Mouse (Mus musculus): ENCODE measurements around the gene Tnfrsf14. TPM values are rescaled to one million over a fixed set of nuclear protein-coding genes. Genes with fewer than 3 reads are reported as not detected.

Gene Tnfrsf14
- total RNA-seq, 1 experiment = 0.85 TPM

DNA sequence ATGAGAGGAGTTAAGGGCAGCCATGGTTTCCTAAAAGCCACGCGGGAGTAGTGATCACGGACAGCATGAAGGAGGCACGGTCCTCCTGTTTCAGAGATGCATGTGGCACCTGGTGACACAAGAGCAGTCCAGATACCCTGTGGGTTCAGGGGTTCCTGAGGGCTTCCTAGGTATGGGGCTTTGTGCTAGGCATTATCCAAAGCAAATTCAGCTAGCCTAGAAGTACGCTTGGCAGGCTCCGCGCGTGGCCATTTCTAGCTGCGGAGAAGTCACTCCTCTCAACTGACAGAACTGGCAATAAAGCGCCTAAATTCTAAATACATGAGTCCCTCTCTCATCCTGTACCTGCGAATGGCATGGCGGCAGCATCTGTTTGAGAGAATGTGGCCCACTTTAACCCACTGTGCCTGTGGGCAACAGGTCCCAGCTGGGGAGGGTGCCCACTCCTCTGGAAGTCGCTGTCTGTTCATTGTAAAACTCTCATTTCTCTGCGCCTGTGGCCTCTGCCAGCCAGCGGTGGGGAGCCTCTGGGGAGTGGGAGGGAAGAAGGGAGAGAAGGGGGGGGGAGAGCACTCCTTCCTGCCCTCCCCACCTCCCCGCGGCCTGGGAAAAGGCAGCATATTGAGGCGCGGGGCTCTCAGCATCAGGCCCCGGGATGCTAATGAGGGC, 31.8 kb upstream of the Tnfrsf14 start:
- no peak for DNase-seq (ENCODE audit: low read depth, low spot score)
- H3K4me3 ChIP-seq (ENCODE audit: insufficient read depth in 1 of 2, low read depth in 1 of 2, low read length in 2 of 2, poor library complexity in 1 of 2, severe bottlenecking in 1 of 2) = peak overlapping the region; percentile 57 to 61
- in situ Hi-C loops (cut with MboI; ENCODE audit: low sequenced_read_pairs in 2 of 2, unreplicated experiment in 2 of 2) = no loop called here
- H3K9me3 ChIP-seq (ENCODE audit: control insufficient read depth, insufficient read depth, low read depth, low read length) = no peaks in the 10 kb centered on the region
- no peak for TF ChIP-seq HCFC1 (IDR thresholded peaks at IDR 0.05; ENCODE audit: borderline replicate concordance, insufficient read depth, low read length)
- TF ChIP-seq ZNF384 (IDR thresholded peaks at IDR 0.05; ENCODE audit: low read depth, low read length) = no peak
- TF ChIP-seq ZC3H11A (IDR thresholded peaks at IDR 0.05; ENCODE audit: borderline replicate concordance, low read depth, low read length) = no peak
- TF ChIP-seq MAFK (IDR thresholded peaks at IDR 0.05; ENCODE audit: insufficient read depth, low read depth, low read length) = no peak
- TF ChIP-seq CHD2 (IDR thresholded peaks at IDR 0.05; ENCODE audit: low read depth, low read length) = no peak
- H3K9ac ChIP-seq (ENCODE audit: insufficient read depth, low read depth, low read length, poor library complexity, severe bottlenecking) = peak overlapping the region; percentile 20; the same call in 1 of the 2 replicates
- peaks cover 0 to 10% of the 10 kb centered on the region in 2 experiments; a peak in 1 of 4 replicates for H3K4me1 ChIP-seq (ENCODE audit: control insufficient read depth in 2 of 2, insufficient read depth in 2 of 2, low read length in 2 of 2, poor library complexity in 1 of 2)
- H3K36me3 ChIP-seq (ENCODE audit: control insufficient read depth, insufficient read depth, low read length, poor library complexity, severe bottlenecking) = no peaks in the 10 kb centered on the region
- no peak overlapping the region for H3K27ac ChIP-seq (ENCODE audit: insufficient read depth, low read depth, low read length, poor library complexity, severe bottlenecking)

DNA sequence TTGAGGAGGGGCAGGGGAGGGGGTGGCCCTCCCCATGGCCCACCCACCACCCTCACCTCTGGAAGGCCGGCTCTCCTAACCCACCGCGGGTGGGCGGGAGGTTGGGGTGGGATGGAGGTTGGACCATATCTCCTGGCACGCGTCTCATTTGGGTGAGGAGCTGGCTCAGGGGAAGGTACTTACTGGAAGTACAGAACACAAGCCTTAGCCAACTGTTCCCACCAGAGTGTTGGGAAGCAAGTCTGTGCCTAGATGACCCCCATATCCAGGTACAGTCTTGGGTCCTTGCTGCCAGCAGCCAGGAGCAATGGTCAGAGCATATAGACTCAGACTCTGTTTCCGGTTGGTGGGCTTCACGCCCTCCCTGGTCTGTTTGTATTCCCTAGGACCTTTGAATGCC, 30.3 kb upstream of the Tnfrsf14 start:
- H3K36me3 ChIP-seq (ENCODE audit: control insufficient read depth, insufficient read depth, low read length, poor library complexity, severe bottlenecking) = no peaks in the 10 kb centered on the region
- DNase-seq (ENCODE audit: low read depth, low spot score) = no peak
- no peak overlapping the region for H3K27ac ChIP-seq (ENCODE audit: insufficient read depth, low read depth, low read length, poor library complexity, severe bottlenecking)
- no peak overlapping the region for H3K4me3 ChIP-seq (ENCODE audit: insufficient read depth in 1 of 2, low read depth in 1 of 2, low read length in 2 of 2, poor library complexity in 1 of 2, severe bottlenecking in 1 of 2)
- in situ Hi-C loops (cut with MboI; ENCODE audit: low sequenced_read_pairs in 2 of 2, unreplicated experiment in 2 of 2) = no loop called here
- TF ChIP-seq MAFK (IDR thresholded peaks at IDR 0.05; ENCODE audit: insufficient read depth, low read depth, low read length) = no peak
- TF ChIP-seq HCFC1 (IDR thresholded peaks at IDR 0.05; ENCODE audit: borderline replicate concordance, insufficient read depth, low read length) = no peak
- TF ChIP-seq CHD2 (IDR thresholded peaks at IDR 0.05; ENCODE audit: low read depth, low read length) = no peak
- TF ChIP-seq ZC3H11A (IDR thresholded peaks at IDR 0.05; ENCODE audit: borderline replicate concordance, low read depth, low read length) = no peak
- no peak for TF ChIP-seq ZNF384 (IDR thresholded peaks at IDR 0.05; ENCODE audit: low read depth, low read length)
- peaks cover 0 to 10% of the 10 kb centered on the region in 2 experiments; a peak in 1 of 4 replicates for H3K4me1 ChIP-seq (ENCODE audit: control insufficient read depth in 2 of 2, insufficient read depth in 2 of 2, low read length in 2 of 2, poor library complexity in 1 of 2)
- H3K9ac ChIP-seq (ENCODE audit: insufficient read depth, low read depth, low read length, poor library complexity, severe bottlenecking) = no peak overlapping the region
- no peaks in the 10 kb centered on the region for H3K9me3 ChIP-seq (ENCODE audit: control insufficient read depth, insufficient read depth, low read depth, low read length)

DNA sequence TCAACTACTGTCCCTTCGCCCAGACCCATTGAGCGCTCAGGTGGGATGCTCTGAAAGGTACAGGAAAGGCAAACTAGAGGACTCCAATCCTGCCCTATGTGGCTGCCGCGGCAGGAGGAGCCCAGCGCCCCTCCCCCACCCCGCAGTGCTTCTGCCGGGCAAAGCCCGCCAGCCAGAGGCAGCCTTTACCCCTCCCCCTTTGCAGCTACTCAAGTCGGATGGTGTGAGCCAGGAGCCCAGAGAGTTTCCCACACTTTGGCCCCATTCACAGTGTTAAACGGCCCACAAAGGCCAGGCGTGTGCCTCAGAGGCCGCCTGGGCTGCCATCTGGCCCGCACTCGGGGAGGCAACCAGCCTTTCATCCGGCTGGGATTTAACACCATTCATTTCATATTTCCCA, 29.8 kb upstream of the Tnfrsf14 start:
- no peak for DNase-seq (ENCODE audit: low read depth, low spot score)
- no peak overlapping the region for H3K27ac ChIP-seq (ENCODE audit: insufficient read depth, low read depth, low read length, poor library complexity, severe bottlenecking)
- no peaks in the 10 kb centered on the region for H3K36me3 ChIP-seq (ENCODE audit: control insufficient read depth, insufficient read depth, low read length, poor library complexity, severe bottlenecking)
- TF ChIP-seq ZC3H11A (IDR thresholded peaks at IDR 0.05; ENCODE audit: borderline replicate concordance, low read depth, low read length) (no peak), ZNF384 (IDR thresholded peaks at IDR 0.05; ENCODE audit: low read depth, low read length) (no peak), CHD2 (IDR thresholded peaks at IDR 0.05; ENCODE audit: low read depth, low read length) (no peak), MAFK (IDR thresholded peaks at IDR 0.05; ENCODE audit: insufficient read depth, low read depth, low read length) (no peak), HCFC1 (IDR thresholded peaks at IDR 0.05; ENCODE audit: borderline replicate concordance, insufficient read depth, low read length) (no peak)
- peaks cover under 1 to 14% of the 10 kb centered on the region in 2 experiments; a peak in 2 of 4 replicates for H3K4me1 ChIP-seq (ENCODE audit: control insufficient read depth in 2 of 2, insufficient read depth in 2 of 2, low read length in 2 of 2, poor library complexity in 1 of 2)
- in situ Hi-C loops (cut with MboI; ENCODE audit: low sequenced_read_pairs in 2 of 2, unreplicated experiment in 2 of 2) = no loop called here
- no peak overlapping the region for H3K9ac ChIP-seq (ENCODE audit: insufficient read depth, low read depth, low read length, poor library complexity, severe bottlenecking)
- no peaks in the 10 kb centered on the region for H3K9me3 ChIP-seq (ENCODE audit: control insufficient read depth, insufficient read depth, low read depth, low read length)
- H3K4me3 ChIP-seq (ENCODE audit: insufficient read depth in 1 of 2, low read depth in 1 of 2, low read length in 2 of 2, poor library complexity in 1 of 2, severe bottlenecking in 1 of 2) = peak overlapping the region in 1 of 2 experiments; percentile 18; a peak in 2 of 4 replicates

DNA sequence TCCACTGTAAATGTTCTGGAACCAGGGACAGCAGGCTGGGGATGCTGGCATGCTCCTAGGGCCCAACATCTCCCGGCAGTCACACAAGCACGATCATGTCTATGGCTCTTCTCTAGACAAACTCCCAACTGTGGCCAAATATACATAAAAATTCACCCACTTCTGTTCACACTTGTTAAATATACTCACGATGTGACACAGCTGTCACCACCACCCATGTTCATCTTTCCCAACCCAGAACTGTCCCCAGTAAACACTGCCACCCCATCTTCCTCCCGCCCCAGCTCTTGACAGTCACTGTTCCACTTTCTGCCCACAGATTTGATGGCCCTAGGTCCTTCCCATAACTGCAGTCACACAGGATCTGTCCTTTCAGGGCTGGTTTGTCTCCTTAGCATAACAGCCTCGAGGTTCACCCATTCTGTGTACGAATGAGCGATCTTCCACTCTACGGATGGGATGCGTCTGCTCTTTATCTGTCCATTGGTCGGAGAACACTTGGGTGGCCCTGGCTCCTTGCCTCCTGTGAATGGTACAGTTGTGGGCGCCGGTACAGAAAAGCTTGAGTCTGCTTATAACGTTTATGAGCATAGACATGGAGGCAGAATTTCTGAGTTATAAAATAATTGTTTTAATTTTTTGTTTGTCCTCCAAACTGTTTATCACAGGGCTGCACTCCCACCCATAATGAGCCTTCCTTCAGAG, 29.1 kb upstream of the Tnfrsf14 start:
- no peak overlapping the region for H3K4me3 ChIP-seq (ENCODE audit: insufficient read depth in 1 of 2, low read depth in 1 of 2, low read length in 2 of 2, poor library complexity in 1 of 2, severe bottlenecking in 1 of 2)
- TF ChIP-seq MAFK (IDR thresholded peaks at IDR 0.05; ENCODE audit: insufficient read depth, low read depth, low read length) (no peak), CHD2 (IDR thresholded peaks at IDR 0.05; ENCODE audit: low read depth, low read length) (no peak), ZC3H11A (IDR thresholded peaks at IDR 0.05; ENCODE audit: borderline replicate concordance, low read depth, low read length) (no peak), ZNF384 (IDR thresholded peaks at IDR 0.05; ENCODE audit: low read depth, low read length) (no peak), HCFC1 (IDR thresholded peaks at IDR 0.05; ENCODE audit: borderline replicate concordance, insufficient read depth, low read length) (no peak)
- in situ Hi-C loops (cut with MboI; ENCODE audit: low sequenced_read_pairs in 2 of 2, unreplicated experiment in 2 of 2) = no loop called here
- no peaks in the 10 kb centered on the region for H3K9me3 ChIP-seq (ENCODE audit: control insufficient read depth, insufficient read depth, low read depth, low read length)
- no peak for DNase-seq (ENCODE audit: low read depth, low spot score)
- H3K9ac ChIP-seq (ENCODE audit: insufficient read depth, low read depth, low read length, poor library complexity, severe bottlenecking) = no peak overlapping the region
- no peaks in the 10 kb centered on the region for H3K36me3 ChIP-seq (ENCODE audit: control insufficient read depth, insufficient read depth, low read length, poor library complexity, severe bottlenecking)
- H3K27ac ChIP-seq (ENCODE audit: insufficient read depth, low read depth, low read length, poor library complexity, severe bottlenecking) = no peak overlapping the region
- H3K4me1 ChIP-seq (ENCODE audit: control insufficient read depth in 2 of 2, insufficient read depth in 2 of 2, low read length in 2 of 2, poor library complexity in 1 of 2) = peaks cover 2 to 19% of the 10 kb centered on the region in 2 experiments; a peak in 2 of 4 replicates

Measured in ES-E14 (cell line).